Mouse (Mus musculus) naive thymus-derived CD4-positive, alpha-beta T cell, adult 2 months (primary cell): ENCODE results near the gene Tsc1.

ENCODE experiments used
- DNase-seq: peaks from one replicate; pipeline ENCODE4 v3.0.0-alpha.2; 2011; ENCODE audit warnings: low read depth

Gene Tsc1

DNA sequence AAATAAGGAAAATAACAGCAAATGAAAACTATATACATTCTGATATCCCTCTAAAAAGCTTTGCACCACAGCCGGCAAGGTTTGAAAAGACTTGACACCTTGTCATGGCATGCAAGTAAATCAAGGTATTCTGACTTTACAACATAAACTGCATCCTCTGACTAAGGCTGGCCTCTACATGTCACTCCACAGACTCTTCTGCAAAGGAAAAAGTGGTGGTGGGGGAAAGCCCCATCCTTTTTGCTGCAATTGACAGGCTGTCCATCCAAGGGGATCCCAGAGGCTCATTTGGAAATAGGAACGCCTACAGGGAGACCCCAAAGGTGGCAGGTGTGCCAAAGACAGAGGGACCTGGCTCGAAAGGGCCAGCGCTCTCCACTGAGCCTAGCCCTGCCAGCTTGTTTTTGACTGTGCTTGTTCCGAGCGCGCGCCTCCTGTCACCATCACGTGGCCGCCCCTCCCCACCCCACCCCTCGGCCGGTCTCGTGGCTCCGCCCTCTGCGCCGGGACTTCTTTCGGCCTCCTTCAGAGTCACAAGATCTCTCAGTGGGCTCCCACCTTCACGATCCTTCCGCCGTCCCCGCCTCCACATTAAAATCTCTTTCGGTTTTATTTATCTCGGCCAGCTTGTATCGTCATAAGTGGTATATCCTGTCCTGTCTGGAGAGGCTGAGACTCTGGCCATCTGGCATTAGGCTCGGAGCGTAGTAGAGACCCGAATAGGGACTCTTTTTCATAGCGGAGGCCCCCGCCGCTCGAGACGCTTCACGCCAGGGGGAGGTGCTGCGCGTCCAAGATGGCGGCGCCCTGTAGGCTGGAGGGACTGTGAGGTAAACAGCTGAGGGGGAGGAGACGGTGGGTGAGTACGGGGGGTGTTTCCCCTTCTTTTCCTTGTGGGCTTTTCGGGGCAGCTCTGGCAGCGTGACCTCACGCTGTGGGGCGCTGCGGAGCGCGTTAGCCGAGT is at the start of gene Tsc1:
Gene Tsc1 (plus strand): TSS at position 768 of the 964 bp plus-strand sequence.
- peak; percentile 98 for DNase-seq

DNA sequence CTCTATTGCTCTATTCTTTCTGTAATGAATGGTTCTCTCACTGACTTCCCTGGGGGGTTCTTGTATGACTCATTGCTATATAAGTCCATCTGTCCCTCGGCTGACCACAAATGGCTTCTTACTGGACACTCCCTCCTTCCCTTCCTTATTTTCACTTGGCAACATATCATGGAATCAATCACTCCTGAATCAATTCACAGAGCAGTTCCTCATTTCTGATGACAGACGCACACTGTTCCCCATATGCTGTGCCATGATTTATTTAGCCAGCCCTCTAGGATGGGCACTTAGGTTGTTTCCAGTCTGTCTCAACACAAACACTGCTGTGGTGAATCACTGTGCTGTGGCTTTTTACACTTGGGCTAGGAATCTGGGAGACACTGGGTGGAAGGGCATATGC is 49.5 kb upstream of the Tsc1 start:
- DNase-seq: no peak

DNA sequence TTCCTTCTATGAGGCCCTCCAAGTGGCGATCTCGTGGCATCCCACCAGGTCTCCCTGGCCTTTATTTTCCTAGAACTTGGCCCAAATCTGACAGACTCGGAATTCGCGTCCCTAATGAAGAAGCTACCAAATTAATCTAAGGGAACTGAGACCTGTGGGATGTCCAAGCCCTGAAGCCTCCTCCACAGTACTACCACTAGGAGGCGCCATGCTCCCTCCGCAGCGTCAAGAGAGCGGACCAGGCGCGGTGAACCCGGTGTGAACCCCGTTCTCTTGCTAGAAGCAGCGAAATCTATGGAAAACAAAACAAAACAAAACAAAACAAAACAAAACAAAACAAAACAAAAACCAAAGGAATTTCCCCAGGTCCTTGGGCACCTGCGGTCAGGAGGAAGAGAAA is 48.2 kb upstream of the Tsc1 start:
- DNase-seq: peak; percentile 73

DNA sequence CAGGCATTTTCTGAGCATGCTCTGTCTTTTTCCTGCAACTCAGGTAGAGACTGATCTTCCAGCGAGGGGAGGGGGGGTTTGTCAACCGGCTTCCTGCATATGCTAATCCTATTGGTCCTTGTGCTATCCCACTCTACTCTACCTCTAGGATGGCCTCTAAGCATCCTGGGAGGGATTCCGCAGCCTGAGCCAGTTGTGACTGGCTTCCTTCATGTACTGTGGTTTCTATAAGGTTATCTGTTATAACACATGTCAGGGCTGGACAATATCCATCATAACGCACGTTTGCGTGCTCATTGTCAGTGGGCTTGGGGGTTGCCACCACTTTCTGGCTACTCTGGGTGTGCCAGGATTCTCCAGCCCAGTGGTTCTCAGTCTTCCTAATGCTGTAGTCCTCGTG is 45.0 kb upstream of the Tsc1 start:
- no peak for DNase-seq

DNA sequence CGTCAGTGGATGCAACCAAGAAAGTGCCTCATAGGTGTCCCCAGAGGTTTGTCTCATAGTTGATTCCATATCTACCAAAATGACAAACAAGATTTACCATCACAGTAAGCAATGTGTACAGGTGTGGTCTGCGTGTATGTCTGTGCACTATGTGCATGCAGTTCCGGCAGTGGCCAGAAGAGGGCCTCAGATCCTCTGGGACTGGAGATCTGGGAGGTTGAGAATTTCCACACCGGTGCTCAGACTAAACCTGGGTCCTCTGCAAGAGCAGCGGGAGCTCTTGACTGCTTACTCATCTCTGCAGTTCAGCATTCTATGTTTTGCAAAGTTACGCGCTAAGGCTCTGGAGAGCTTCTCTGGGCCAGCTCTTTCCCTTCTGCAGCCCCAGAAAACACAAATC is 44.0 kb upstream of the Tsc1 start:
- no peak for DNase-seq

DNA sequence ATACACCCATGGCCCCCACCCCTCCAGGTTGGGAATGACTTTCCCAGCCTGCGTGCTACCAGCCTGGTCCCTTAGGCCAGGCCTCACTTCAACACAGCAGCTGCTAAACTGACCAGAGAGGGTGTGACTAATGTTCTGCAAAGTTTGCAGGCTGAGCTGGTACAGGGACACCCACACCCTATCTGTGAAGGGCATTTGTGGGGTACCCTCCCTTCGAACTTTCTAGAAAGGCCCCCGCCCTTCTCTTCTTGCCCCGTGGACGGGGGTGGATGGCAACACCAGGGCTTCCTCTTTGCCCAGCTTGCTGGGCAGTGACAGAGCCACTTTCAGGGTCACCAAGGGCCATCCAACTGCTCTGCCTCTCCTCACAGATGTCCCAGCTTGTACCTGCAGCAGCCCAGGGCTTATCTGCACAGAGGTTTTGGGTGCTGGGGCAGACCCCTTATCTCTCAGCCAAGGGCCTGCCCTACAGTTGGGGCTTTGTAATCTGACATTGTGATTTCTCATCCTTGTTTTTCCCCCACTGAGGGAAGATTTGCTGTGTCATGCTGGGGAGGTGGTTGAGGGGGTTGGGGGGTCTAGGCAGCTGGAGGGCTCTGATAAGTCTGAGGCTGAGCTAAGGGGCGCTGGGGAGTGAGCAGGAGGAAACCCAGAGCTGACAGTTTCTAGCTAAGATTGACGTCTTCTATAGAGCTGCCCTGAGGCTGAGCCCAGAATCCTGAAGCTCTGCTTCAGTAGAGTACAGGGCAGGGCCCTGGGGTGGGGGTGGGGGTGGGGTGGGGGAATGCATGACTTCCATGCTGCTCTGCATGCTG is 43.1 kb upstream of the Tsc1 start:
- DNase-seq: no peak

DNA sequence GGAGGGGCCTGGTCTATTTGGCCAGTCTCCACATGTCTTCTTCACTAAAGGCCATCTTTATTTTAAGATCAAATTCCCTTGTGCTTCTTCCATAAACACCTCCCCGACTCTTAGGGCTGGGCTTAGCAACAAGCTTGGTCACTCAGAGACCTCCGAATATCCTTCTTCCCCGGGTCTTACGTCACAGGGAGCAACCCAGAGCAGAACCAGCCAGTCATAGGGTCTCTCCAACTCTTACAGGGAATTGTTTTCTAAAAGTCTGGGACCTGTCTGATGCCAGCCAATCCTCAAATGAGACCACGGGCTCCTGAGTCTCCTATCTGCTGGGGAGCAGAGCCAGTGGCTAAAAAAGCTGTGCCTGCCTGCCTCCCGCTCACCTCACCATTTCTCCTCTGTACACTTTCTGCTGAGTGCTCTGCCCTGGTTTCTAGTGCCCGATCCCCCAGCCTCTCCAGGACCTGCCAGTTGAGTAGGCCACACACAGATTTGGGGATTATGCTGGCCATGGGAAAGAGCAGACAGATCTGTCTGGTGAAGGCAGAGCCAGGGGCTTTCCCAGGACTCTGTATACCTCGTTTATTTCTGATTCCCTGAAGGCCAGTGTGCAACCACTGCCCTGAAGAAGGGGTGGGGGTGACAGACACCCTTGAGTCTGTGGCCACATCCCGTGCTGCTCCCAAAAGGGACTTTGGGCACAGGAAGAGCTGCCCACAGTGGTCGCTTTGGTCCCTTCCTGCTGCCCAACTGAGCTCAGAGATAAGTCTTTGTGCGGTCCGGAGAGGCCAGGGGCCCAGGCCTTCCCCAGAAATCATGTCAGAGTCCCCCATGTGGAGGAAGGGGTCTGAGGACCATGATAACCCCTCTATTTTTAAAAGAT is 42.1 kb upstream of the Tsc1 start:
- no peak for DNase-seq

DNA sequence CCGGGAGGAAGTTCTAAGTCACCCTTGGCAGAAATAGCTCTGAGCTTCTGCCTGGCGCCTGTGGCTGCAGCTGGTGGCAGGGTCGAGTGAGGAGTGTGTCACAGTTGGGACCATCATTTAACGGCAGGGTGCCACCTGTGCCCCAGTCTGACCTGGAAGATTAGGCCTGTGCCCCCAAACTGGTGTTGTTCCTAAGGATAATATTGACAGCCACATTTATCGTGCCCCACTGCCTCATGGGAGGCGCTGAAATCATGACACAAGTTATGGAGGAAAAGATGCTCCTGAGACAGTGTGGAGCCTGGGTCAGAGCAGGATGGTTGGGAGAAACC is 41.5 kb upstream of the Tsc1 start:
- no peak for DNase-seq

DNA sequence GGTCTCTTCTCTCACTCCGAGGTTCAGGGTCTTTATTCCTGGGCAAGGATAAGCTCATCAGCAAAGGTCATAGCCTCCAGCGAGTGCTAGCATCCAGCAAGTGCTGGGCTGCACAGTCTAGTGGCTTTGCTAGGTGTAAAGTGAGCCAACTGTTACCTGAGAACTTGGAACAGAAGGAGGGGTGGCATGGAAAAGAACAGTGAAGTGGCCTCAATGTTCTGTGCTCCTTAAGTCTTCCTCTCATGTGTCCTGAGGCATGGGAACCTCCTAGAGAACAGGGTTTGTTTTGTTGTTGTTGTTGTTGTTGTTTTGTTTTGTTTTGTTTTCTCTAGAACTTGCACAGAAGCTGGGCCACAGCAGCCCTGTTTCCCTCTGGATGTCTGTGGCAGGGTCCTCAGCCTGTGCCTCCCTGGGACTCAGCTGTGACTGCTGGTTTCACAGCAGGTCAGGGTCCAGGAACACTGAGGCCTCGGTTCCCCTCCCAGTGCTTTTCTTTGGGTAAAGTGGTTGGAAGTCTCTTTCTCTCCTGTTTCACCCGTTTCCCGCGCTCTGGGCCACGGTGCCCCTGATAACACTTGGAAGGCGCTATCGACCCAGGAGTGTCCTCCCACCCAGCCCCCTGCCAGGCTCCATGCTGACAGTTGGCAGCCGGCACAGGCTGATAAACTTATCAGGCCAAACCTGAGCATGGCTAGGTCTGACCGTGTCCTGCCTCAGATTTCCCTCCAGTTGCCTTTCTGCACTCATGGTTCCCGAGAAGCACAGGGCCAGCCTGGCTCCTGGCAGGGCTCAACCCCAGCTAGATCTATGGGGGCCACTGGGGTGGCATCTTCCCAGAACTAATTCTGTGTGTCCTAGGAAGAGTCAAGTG is 39.1 kb upstream of the Tsc1 start:
- DNase-seq: no peak

DNA sequence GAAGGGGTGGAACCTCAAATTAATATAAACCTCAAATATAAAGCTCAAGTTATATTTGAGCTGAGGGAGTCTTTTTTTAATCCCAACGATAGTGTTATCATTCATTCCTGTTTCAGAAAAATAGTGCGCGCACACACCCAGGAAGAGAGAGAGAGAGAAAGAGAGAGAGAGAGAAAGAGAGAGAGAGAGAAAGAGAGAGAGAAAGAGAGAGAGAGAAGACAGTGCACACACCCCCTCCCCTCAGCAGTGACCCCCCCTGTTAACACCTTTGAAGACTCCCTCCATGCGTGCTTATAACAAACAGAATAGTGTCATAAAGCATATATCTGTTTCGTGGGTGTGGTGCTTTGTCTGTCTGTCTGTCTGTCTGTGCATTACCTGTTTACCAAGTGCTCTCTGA is 37.5 kb upstream of the Tsc1 start:
- DNase-seq: no peak

DNA sequence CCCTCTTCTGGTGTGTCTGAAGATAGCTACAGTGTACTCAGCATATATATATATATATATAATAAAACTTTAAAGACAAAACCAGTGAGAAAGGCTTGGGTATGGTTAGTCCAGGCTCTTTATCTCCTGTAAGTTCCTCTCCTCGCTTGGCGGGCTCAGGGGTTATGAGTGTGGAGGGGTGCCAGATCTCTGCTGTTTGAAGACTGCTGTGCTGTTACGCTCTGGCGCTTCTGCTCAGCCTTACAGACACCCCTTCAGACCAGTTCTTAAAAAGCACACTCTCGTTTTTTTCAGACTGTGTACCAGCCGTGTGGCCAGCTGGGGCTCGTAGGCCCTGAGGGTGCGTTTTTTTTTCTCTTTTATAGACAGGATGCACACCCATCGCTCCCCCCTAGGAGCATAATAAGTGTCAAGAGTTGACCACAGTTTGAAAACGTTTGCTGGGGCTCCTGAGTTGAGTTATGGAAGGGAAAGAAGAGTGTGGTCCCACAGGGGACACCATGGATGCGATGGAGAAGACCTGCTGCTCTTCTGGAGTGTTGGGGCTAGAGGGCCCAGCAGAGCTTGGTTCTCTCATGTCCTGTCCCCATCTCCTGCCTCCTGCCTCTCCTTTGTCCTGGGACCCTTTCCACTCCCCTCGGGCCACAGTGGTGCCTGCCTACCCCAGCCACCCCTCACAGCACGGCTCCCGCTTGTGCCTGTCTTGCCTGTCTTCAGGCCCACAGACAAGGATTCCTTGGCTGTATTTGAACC is 35.1 kb upstream of the Tsc1 start:
- DNase-seq: no peak

DNA sequence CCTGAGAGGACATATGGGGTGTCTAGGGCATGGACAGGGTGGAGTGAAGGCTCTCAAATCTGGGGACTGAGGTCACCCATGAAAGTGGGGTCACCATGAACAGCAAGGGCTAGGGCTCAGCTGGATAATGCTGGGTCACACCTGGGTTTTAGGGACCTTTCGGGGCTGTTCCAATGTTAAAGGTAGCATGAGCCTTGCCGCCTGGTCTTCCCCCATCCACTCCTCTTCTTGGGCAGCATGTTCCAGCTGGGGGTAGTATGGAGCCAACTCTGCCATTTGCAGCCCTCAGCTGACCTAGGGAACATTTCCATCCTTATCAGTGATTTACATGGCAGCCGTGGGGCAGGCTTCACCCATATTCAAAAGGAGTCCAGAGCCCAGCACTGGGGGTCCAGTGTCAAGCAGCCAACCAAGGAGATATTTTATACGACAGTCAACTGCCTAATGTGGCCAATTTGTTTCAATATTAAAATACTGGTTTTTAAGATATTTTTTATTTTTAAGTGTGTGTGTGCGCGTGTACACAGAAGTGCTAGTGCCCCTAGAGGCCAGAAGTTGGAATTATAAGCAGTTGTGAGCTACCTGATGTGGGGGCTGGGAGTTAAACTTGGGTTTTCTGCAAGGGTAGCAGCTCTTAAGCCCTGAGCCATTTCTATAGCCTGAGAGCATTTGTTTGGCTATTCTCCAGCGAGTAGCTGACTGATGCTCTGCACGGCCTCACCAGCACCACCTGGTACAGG is 34.3 kb upstream of the Tsc1 start:
- DNase-seq: peak; percentile 17

DNA sequence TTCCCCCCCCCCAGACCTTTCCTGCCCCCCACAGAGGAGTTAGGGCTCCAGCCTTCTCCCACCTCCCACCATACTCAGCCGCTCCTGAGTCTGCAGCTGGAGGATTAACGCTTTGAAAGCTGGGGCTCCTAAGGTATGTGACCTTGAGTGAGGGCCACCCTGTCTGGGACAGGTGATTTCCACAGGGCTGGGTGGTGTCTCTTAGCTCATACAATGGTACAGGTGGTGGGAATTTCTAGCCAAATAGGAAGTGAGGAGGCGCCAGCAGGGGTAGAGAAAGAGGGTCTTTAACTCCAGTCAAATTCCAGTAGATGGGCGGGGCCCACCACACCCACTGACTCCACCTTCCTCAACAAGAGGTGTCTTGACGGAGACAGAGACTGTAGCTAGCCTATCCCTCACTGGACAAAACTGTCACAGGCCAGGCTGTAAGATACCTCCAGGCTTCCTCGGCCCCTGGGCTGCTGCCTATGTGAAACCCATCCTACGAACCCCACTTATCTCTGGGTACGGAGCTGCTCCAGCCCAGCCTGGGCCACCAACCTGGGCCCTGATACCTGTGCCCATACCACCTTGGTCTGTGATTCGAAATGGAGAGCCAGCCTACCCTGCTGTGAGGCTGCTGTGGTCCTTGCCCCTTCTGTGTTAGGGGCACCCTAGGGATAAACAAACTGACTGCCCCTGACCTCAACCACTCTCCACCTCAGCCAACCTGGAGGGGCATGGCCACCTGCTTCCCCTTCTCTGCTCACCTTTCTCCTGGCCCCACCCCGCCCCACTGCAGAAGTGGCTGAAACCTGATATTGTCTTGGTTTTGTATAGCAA is 33.5 kb upstream of the Tsc1 start:
- no peak for DNase-seq

DNA sequence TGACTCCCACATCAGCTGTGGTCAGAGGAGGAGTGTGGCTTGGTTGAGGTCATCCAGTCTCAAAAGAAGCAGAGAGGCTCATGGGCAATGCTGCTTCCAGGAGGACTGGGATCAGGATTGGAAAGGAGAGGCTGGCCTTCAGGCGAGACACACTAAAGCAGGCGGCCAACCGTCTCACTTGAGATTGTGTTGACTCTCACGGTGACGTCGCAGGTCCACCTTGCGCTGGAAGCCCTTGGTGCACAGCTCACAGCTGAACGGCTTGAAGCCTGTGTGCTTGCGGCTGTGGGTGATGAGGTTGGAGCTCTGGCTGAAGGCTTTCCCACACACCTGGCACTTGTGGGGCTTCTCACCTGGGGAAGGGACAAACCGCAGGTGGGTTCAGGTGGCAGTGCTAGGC is 31.2 kb upstream of the Tsc1 start:
- no peak for DNase-seq

DNA sequence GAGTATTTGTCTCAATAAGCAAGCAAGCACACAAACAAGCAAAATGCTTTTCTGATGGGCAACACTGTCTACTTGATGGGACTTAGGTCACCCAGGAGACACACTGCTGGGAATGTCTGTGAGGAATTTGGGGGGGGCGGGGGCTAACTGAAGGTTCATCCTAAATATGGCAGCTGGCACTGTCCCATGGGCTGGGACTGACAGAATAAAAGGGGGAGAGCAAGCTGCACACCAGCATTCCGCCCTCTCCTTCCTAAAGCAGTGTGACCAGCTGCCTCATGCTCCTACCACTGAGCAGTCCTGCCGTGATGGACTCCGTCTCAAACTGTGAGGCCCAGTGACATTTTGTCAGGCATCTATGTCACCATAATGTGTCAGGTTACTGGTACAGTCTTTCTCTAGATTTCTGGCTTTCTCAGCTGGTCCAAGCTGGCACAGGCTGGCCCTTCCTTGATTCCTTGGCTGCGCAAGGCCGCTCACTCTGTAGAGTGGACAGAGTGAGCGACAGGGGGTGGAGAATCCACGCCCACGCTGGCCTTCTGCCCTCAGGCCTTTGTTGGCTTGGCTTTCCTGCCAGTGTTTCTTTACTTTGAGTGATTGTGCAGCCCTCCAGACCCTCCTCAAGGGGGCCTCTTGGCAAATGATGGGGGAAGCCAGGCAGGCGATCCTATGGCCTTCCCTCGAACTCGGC is 30.2 kb upstream of the Tsc1 start:
- no peak for DNase-seq

DNA sequence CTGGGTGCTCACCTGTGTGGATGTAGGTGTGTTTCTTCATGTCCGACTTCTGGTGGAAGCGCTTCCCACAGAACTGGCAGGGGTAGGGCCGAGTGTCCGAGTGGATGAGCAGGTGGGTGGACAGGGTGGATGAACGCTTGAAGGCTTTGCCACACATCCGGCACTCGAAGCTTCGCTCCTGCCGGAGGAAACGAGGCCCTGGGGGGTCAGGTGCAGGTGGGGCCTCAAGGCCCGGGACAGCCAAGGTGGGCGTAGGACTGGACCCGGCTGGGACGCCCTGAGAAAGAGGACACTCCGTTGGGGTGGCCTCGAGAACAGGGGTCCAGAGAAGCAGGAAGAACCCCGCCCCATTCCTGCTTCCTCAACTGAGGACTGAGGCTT is 29.6 kb upstream of the Tsc1 start:
- DNase-seq: no peak

DNA sequence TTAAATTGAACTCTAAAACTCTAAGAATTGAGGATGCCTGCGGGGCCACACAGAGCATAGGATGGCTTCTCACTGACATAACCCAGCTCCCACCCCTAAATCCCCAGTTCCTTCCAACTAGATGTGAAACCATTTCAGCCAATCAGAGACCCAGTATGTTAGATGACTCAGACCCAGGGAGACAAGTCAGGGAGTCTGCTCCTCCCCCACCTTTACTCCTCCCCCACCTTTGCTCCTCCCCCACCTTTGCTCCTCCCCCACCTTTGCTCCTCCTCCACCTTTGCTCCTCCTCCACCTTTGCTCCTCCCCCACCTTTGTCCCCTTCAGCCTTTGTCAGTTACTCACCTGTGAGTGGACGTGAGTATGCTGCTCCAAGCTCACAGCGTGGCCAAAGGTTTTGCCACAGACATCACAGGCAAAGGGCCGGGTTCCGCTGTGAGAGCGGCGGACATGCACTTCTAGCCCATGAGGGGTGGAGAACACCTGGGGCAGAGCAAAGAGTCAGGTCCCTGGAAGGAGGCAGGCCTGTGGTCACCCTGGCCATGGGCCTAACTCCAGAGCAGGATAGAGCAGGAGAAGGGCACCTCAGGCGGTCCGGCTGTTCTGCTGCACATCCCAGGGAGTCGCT is 28.5 kb upstream of the Tsc1 start:
- DNase-seq: no peak

DNA sequence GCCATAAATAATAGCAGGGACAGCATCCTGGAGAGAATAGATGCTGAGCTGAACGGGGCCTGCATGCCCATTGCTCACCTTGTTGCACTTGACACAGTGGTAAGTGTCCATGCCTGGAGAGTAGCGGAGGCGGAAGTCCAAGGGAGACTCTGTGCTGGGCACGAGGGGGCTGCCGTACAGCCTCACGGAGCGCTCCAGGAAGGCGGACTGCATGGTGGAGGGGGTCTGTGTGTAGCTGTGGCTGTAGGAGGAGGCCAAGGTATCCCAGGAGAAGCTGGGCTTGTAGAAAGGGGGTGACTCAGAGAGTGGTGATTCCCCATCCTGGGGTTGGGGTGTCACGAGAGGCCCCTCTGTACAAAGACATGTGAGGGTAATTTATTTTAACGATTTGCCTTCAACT is 27.4 kb upstream of the Tsc1 start:
- DNase-seq: no peak
